Comparison of ENCODE assay signal across 8 mouse cellular contexts in the genomic region with DNA sequence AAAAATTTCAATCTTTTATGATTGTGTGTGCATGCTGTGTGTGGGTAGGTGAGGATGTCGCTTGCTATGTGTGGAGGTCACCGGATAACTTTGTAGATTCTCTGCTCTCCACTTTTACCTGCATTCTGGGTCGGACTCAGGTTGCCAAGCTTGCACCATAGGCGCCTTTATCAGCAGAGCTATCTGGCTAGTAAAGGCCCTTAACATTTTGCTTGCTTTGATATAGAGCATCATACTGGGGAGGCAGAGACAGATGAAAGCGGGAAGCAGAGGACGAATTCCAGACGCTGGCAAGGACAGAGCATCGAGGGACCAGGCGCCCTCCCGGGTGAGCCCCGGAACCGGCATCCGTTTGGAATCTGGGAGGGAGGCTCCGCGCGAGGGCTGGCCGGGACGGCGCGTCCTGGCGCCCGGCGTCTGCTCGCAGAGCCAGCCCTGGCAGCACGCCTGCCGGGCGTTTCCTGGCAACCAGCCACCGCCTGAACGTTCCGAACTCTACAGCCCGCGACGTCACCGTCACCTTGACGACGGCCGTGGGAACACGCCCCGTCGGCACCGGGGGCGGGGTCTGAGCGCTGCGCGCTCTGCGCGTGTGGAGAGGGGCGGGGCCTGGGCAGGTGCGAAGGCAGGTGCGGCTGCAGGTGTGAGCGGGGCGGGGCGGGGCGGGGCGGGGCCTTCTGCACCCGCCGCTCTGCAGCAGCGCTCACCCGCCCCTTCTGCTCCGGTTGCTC. TPM values are rescaled to one million over a fixed set of nuclear protein-coding genes. Genes with fewer than 3 reads are reported as not detected.
DNase-seq lines count a peak whose midpoint lies in the region; ATAC-seq and TF ChIP-seq lines count a peak whose summit lies in the region.

No protein-coding gene starts in this region.

- peaks cover 38% of the 10 kb centered on the region for H3K36me3 ChIP-seq in heart, embryonic 10.5 days
- H3K36me3 ChIP-seq in kidney, embryonic 14.5 days (ENCODE audit: control insufficient read depth, insufficient read depth, low read length): no peaks in the 10 kb centered on the region
- H3K36me3 ChIP-seq in limb, embryonic 14.5 days (ENCODE audit: control insufficient read depth, insufficient read depth, low read length): no peaks in the 10 kb centered on the region
- H3K36me3 ChIP-seq in midbrain, postnatal 0 days (ENCODE audit: insufficient read depth, low read length): no peaks in the 10 kb centered on the region

- DNase-seq in B cell, adult 2 months: peak; percentile 99
- peak; percentile 98 for DNase-seq in brain, adult 2 months (ENCODE audit: low read depth, low spot score)
- peak; percentile 97 for DNase-seq in heart, embryonic 10.5 days (ENCODE audit: low spot score)
- DNase-seq in limb, embryonic 14.5 days (ENCODE audit: low spot score): peak; percentile 94
- peak; percentile 98 for DNase-seq in midbrain, postnatal 0 days (ENCODE audit: low spot score)
- peak; percentile 83 to 94 for DNase-seq in spleen, postnatal 10 days (ENCODE audit: low spot score in 2 of 2)

- peak overlapping the region; percentile 93 for H3K4me2 ChIP-seq in kidney, embryonic 14.5 days (replicated peaks; ENCODE audit: low read depth, low read length)
- peak overlapping the region; percentile 78 for H3K4me2 ChIP-seq in limb, embryonic 14.5 days (replicated peaks; ENCODE audit: low read depth, low read length, severe bottlenecking)
- peak overlapping the region; percentile 74 for H3K4me2 ChIP-seq in midbrain, postnatal 0 days (ENCODE audit: low read depth, low read length, poor library complexity, severe bottlenecking)

- H3K4me3 ChIP-seq in embryonic fibroblast, embryonic 13.5 days (ENCODE audit: insufficient read depth, low read length): peak overlapping the region; percentile 32
- H3K4me3 ChIP-seq in heart, embryonic 10.5 days: peak overlapping the region; percentile 62
- peak overlapping the region; percentile 43 for H3K4me3 ChIP-seq in kidney, embryonic 14.5 days (ENCODE audit: low read length)
- peak overlapping the region; percentile 39 for H3K4me3 ChIP-seq in limb, embryonic 14.5 days (replicated peaks; ENCODE audit: low read length)
- peak overlapping the region; percentile 43 for H3K4me3 ChIP-seq in midbrain, postnatal 0 days (ENCODE audit: low read depth, low read length)

- H3K9me3 ChIP-seq in heart, embryonic 10.5 days: no peaks in the 10 kb centered on the region
- H3K9me3 ChIP-seq in kidney, embryonic 14.5 days (ENCODE audit: control insufficient read depth, low read length): no peaks in the 10 kb centered on the region
- no peaks in the 10 kb centered on the region for H3K9me3 ChIP-seq in limb, embryonic 14.5 days (ENCODE audit: control insufficient read depth, low read length)
- no peaks in the 10 kb centered on the region for H3K9me3 ChIP-seq in midbrain, postnatal 0 days (ENCODE audit: low read length)

- TF ChIP-seq POLR2A in embryonic fibroblast, embryonic 13.5 days (IDR thresholded peaks at IDR 0.05; ENCODE audit: low read depth, low read length): no peak; the same call in 1 of the 2 replicates
- TF ChIP-seq POLR2A in limb, embryonic 14.5 days (IDR thresholded peaks at IDR 0.05; ENCODE audit: borderline replicate concordance, extremely low read depth, insufficient read depth, insufficient read length): no peak

- 1% methylated on average over 59 of the region's 60 CpGs for WGBS in heart, embryonic 10.5 days
- 2% methylated on average over 48 of the region's 60 CpGs for WGBS in kidney, embryonic 14.5 days
- 2% methylated on average over 34 of the region's 60 CpGs for WGBS in limb, embryonic 14.5 days
- 2% methylated on average over 58 of the region's 60 CpGs for WGBS in midbrain, postnatal 0 days

- H3K27ac ChIP-seq in embryonic fibroblast, embryonic 13.5 days (ENCODE audit: insufficient read depth, low read length): peak overlapping the region; percentile 70
- H3K27ac ChIP-seq in heart, embryonic 10.5 days: peak overlapping the region; percentile 81
- peak overlapping the region; percentile 59 for H3K27ac ChIP-seq in kidney, embryonic 14.5 days (ENCODE audit: low read depth, low read length)
- H3K27ac ChIP-seq in limb, embryonic 14.5 days (replicated peaks; ENCODE audit: low read depth, low read length): peak overlapping the region; percentile 67
- H3K27ac ChIP-seq in midbrain, postnatal 0 days (ENCODE audit: low read depth, low read length): peak overlapping the region; percentile 92

- no peak for TF ChIP-seq CTCF in embryonic fibroblast, embryonic 13.5 days (IDR thresholded peaks at IDR 0.05; ENCODE audit: borderline replicate concordance, insufficient read depth, low read length)
- no peak for TF ChIP-seq CTCF in midbrain, postnatal 0 days (IDR thresholded peaks at IDR 0.05)

- peak; percentile 91 for ATAC-seq in kidney, embryonic 14.5 days (ENCODE audit: low FRiP score, low TSS enrichment)
- ATAC-seq in limb, embryonic 14.5 days (ENCODE audit: low FRiP score, low read depth): peak; percentile 92
- ATAC-seq in midbrain, postnatal 0 days (ENCODE audit: low FRiP score): peak; percentile 93

- H3K27me3 ChIP-seq in heart, embryonic 10.5 days (ENCODE audit: insufficient read depth, poor library complexity, severe bottlenecking): no peaks in the 10 kb centered on the region
- no peaks in the 10 kb centered on the region for H3K27me3 ChIP-seq in kidney, embryonic 14.5 days (ENCODE audit: control insufficient read depth, insufficient read depth, low read length)
- no peaks in the 10 kb centered on the region for H3K27me3 ChIP-seq in limb, embryonic 14.5 days (ENCODE audit: control insufficient read depth, insufficient read depth, low read length)
- 0 out of 2 replicates have a peak, but pooled peaks cover 2% of the 10 kb centered on the region for H3K27me3 ChIP-seq in midbrain, postnatal 0 days (ENCODE audit: insufficient read depth, low read length)

- H3K9ac ChIP-seq in kidney, embryonic 14.5 days (ENCODE audit: low read depth, low read length): peak overlapping the region; percentile 23; the same call in 1 of the 2 replicates
- peak overlapping the region; percentile 50 for H3K9ac ChIP-seq in limb, embryonic 14.5 days (ENCODE audit: low read depth, low read length, severe bottlenecking)
- H3K9ac ChIP-seq in midbrain, postnatal 0 days (replicated peaks; ENCODE audit: low read length, poor library complexity, severe bottlenecking): peak overlapping the region; percentile 68

- H3K4me1 ChIP-seq in embryonic fibroblast, embryonic 13.5 days (ENCODE audit: control insufficient read depth, insufficient read depth, low read length): peaks cover 14% of the 10 kb centered on the region
- peaks cover 39% of the 10 kb centered on the region for H3K4me1 ChIP-seq in heart, embryonic 10.5 days
- 0 out of 2 replicates have a peak, but pooled peaks cover 3% of the 10 kb centered on the region for H3K4me1 ChIP-seq in kidney, embryonic 14.5 days (ENCODE audit: control insufficient read depth, insufficient read depth, low read length)
- H3K4me1 ChIP-seq in limb, embryonic 14.5 days (ENCODE audit: control insufficient read depth, insufficient read depth, low read length): peaks cover 4% of the 10 kb centered on the region; the same call in 1 of the 2 replicates
- H3K4me1 ChIP-seq in midbrain, postnatal 0 days (ENCODE audit: insufficient read depth, low read length): no peaks in the 10 kb centered on the region

RNA-seq across cellular contexts. Expression of a gene that starts 12.5 kb away (rescaled TPM):
- polyA plus RNA-seq in embryonic fibroblast, embryonic 13.5 days (2011; ENCODE audit: insufficient read length, low read depth, missing spikeins): not detected in 2 replicates
- 41.1 and 90.1 TPM in 2 replicates for polyA plus RNA-seq in heart, embryonic 10.5 days (2016; fragmentation: Nextera tagmentation; extraction: Ambion mirVana)
- not detected in 2 replicates for polyA plus RNA-seq in kidney, embryonic 14.5 days (2014; fragmentation: Nextera tagmentation; extraction: Ambion mirVana)
- 1.4 TPM in 2 replicates for polyA plus RNA-seq in limb, embryonic 14.5 days (2012; rRNA removed)
- polyA plus RNA-seq in limb, embryonic 14.5 days (2014; fragmentation: Nextera tagmentation; extraction: Ambion mirVana): 1.4 and 2.2 TPM in 2 replicates
- total RNA-seq in midbrain, postnatal 0 days (2014; rRNA removed): 0.05 TPM in 1 of 2 replicates, not detected in the other
- not detected in 2 replicates for polyA plus RNA-seq in midbrain, postnatal 0 days (2015; fragmentation: Nextera tagmentation; extraction: Ambion mirVana)

RNA-seq across cellular contexts. Expression of a gene that starts 26.5 kb away (rescaled TPM):
- polyA plus RNA-seq in embryonic fibroblast, embryonic 13.5 days (2011; ENCODE audit: insufficient read length, low read depth, missing spikeins): 17.7 and 20.1 TPM in 2 replicates
- 7.5 and 8.0 TPM in 2 replicates for polyA plus RNA-seq in heart, embryonic 10.5 days (2016; fragmentation: Nextera tagmentation; extraction: Ambion mirVana)
- polyA plus RNA-seq in kidney, embryonic 14.5 days (2014; fragmentation: Nextera tagmentation; extraction: Ambion mirVana): 1.9 and 3.9 TPM in 2 replicates
- polyA plus RNA-seq in limb, embryonic 14.5 days (2012; rRNA removed): 12.8 and 28.4 TPM in 2 replicates
- 2.1 and 2.8 TPM in 2 replicates for polyA plus RNA-seq in limb, embryonic 14.5 days (2014; fragmentation: Nextera tagmentation; extraction: Ambion mirVana)
- 1.7 and 1.9 TPM in 2 replicates for total RNA-seq in midbrain, postnatal 0 days (2014; rRNA removed)
- 0.91 and 1.1 TPM in 2 replicates for polyA plus RNA-seq in midbrain, postnatal 0 days (2015; fragmentation: Nextera tagmentation; extraction: Ambion mirVana)

RNA-seq across cellular contexts. Expression of a gene that starts 58.7 kb away (rescaled TPM):
- polyA plus RNA-seq in embryonic fibroblast, embryonic 13.5 days (2011; ENCODE audit: insufficient read length, low read depth, missing spikeins): 0.13 and 2.9 TPM in 2 replicates
- polyA plus RNA-seq in heart, embryonic 10.5 days (2016; fragmentation: Nextera tagmentation; extraction: Ambion mirVana): 1.1 and 4.1 TPM in 2 replicates
- 3.0 and 7.4 TPM in 2 replicates for polyA plus RNA-seq in kidney, embryonic 14.5 days (2014; fragmentation: Nextera tagmentation; extraction: Ambion mirVana)
- 11.0 and 12.3 TPM in 2 replicates for polyA plus RNA-seq in limb, embryonic 14.5 days (2012; rRNA removed)
- 10.1 and 12.5 TPM in 2 replicates for polyA plus RNA-seq in limb, embryonic 14.5 days (2014; fragmentation: Nextera tagmentation; extraction: Ambion mirVana)
- 12.6 and 19.3 TPM in 2 replicates for total RNA-seq in midbrain, postnatal 0 days (2014; rRNA removed)
- 6.8 and 9.0 TPM in 2 replicates for polyA plus RNA-seq in midbrain, postnatal 0 days (2015; fragmentation: Nextera tagmentation; extraction: Ambion mirVana)

Comparison
In these comparisons a context has a peak if more than half of its experiments do, and no peak if none do; other contexts are left out.
1. Peak in every context shown above with its lines: DNase-seq, ATAC-seq, H3K4me3 ChIP-seq and H3K27ac ChIP-seq.
2. RNA of a gene that starts 12.5 kb away (polyA plus RNA-seq): 41.1 to 90.1 TPM in heart, embryonic 10.5 days; 1.4 to 2.2 TPM in limb, embryonic 14.5 days, not detected in embryonic fibroblast, embryonic 13.5 days, not detected in kidney, embryonic 14.5 days and not detected in midbrain, postnatal 0 days; every median in the first group is over 10 times any median in the second.